12 mouse cellular contexts compared by ENCODE assay signal in the genomic region with DNA sequence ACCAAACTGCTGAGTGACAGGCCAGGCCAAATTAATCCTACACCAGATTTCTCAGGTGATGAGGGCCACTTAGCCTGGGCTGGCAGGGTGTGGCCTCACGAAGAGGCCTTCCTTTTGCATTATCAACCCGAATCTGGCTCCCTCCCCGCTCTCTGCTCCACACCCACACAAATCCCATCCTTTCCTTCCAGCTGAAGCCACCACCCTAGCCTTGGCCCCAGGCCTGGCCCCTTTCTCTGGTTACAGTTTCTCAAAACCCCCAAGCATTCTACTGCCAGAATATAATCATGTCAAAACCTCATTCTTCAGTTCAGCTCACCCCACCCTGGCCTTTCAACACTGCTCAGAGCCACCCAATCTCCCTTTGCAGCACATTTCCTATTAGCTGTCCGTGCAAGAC. TPM values are rescaled to one million over a fixed set of nuclear protein-coding genes. Genes with fewer than 3 reads are reported as not detected.
A peak's percentile ranks its signal among the peaks of the same experiment; 100 is the strongest.
DNase-seq lines count a peak whose midpoint lies in the region; ATAC-seq lines count a peak whose summit lies in the region.
"Had no signal": no experiment of that assay in that cellular context is flagged by ENCODE, and none has a peak within 500 bp of the region (broad histone marks: within the 10 kb centered on the region; RNA-seq: fewer than 3 reads in every experiment).

No protein-coding gene starts in this region.

- peak; percentile 29 to 49 for DNase-seq in heart, adult 18-20 months
- DNase-seq in retina, embryonic 14.5 days (ENCODE audit: low spot score), result peak; percentile 21
- no peak for DNase-seq in retina, postnatal 1 day
- peak; percentile 25 to 52 for DNase-seq in gastrocnemius, postnatal 4 days (ENCODE audit: low spot score in 2 of 2)
- no peak for DNase-seq in layer of hippocampus, adult 18-20 months (ENCODE audit: low spot score in 2 of 2)
- no peak for DNase-seq in thymus, postnatal 36 days
- no peak for DNase-seq in natural killer cell, adult 2 months (ENCODE audit: low spot score in 2 of 2)
- DNase-seq: B cell, adult 2 months; liver, embryonic 13.5 days had no signal

- H3K4me1 ChIP-seq in heart, embryonic 11.5 days (ENCODE audit: control insufficient read depth, insufficient read depth, low read length), result no peaks in the 10 kb centered on the region
- H3K4me1 ChIP-seq: midbrain, embryonic 12.5 days had no signal

- H3K4me2 ChIP-seq in heart, embryonic 11.5 days, result no peak overlapping the region
- H3K4me2 ChIP-seq: liver, embryonic 13.5 days; midbrain, embryonic 12.5 days had no signal

- no peak overlapping the region for H3K27ac ChIP-seq in heart, embryonic 11.5 days (ENCODE audit: low read depth, low read length)
- H3K27ac ChIP-seq: liver, embryonic 13.5 days; midbrain, embryonic 12.5 days had no signal

- no peak overlapping the region for H3K9ac ChIP-seq in heart, embryonic 11.5 days (ENCODE audit: low read depth, low read length)
- H3K9ac ChIP-seq: liver, embryonic 13.5 days; midbrain, embryonic 12.5 days had no signal

- WGBS in heart, embryonic 11.5 days (ENCODE audit: insufficient replicate concordance), result 74% methylated on average over 4 of the region's 4 CpGs

- no peak overlapping the region for H3K4me3 ChIP-seq in heart, embryonic 11.5 days (ENCODE audit: low read depth, low read length)
- H3K4me3 ChIP-seq: liver, embryonic 13.5 days; midbrain, embryonic 12.5 days had no signal

- no peaks in the 10 kb centered on the region for H3K36me3 ChIP-seq in heart, embryonic 11.5 days (ENCODE audit: control insufficient read depth, insufficient read depth, low read length)
- H3K36me3 ChIP-seq: liver, embryonic 13.5 days; midbrain, embryonic 12.5 days had no signal

- ATAC-seq in heart, embryonic 11.5 days (replicated peaks; ENCODE audit: insufficient number of reproducible peaks, low FRiP score, low TSS enrichment), result no peak
- ATAC-seq: hindbrain, embryonic 16.5 days had no signal

- no peaks in the 10 kb centered on the region for H3K9me3 ChIP-seq in heart, embryonic 11.5 days (replicated peaks; ENCODE audit: control insufficient read depth, low read length)
- H3K9me3 ChIP-seq: liver, embryonic 13.5 days; midbrain, embryonic 12.5 days had no signal

- H3K27me3 ChIP-seq in heart, embryonic 11.5 days (ENCODE audit: control insufficient read depth, insufficient read depth, low read length), result peaks cover 5% of the 10 kb centered on the region
- H3K27me3 ChIP-seq: liver, embryonic 13.5 days; midbrain, embryonic 12.5 days had no signal

RNA-seq across cellular contexts. Expression of a gene that starts 34.9 kb away (rescaled TPM):
- 1 to 10 TPM; 3.6 to 3.9 TPM for total RNA-seq in heart, adult 18-20 months (2021)
- polyA plus RNA-seq in heart, embryonic 11.5 days (2014; fragmentation: Nextera tagmentation; extraction: Ambion mirVana), result 30.5 and 30.6 TPM in 2 replicates
- 10 to 100 TPM; 15.7 to 19.3 TPM for total RNA-seq in gastrocnemius, postnatal 4 days (2021)
- total RNA-seq in layer of hippocampus, adult 18-20 months (2021), result 1 to 10 TPM; 4.8 to 5.1 TPM

Comparison
In these comparisons a context has a peak if more than half of its experiments do, and no peak if none do; other contexts are left out.
1. DNase-seq: peak in heart, adult 18-20 months (2 of 2), retina, embryonic 14.5 days (single experiment) and gastrocnemius, postnatal 4 days (2 of 2); none in retina, postnatal 1 day (single experiment), layer of hippocampus, adult 18-20 months (0 of 2), thymus, postnatal 36 days (0 of 2) and natural killer cell, adult 2 months (0 of 2).